Mouse (Mus musculus) adrenal gland, adult 2 months (tissue): ENCODE measurements around the gene Akap13. TPM values are rescaled to one million over a fixed set of nuclear protein-coding genes. Genes with fewer than 3 reads are reported as not detected.
"Not testable (repeated sequence)": the region's sequence is repeated elsewhere in the genome, so short reads cannot be mapped to it uniquely, and the experiment has no call there.

Source experiments
- DNase-seq: peaks from one replicate; pipeline ENCODE4 v3.0.0; 2021
- polyA plus RNA-seq: library from polyadenylated mRNA; depleted of rRNA; stranded (reverse); fragments of >200 nt; gene quantifications from 2 replicates; pipeline ENCODE4 v1.2.3, GENCODE M21; 2012
- total RNA-seq, 2 experiments: library from RNA; stranded (reverse); gene quantifications; 2 replicates each; pipeline ENCODE4 v1.2.3; 2021

Gene Akap13
- total and polyA plus RNA-seq, 3 experiments = 8.8 to 66.8 (median 51.3) TPM

DNA sequence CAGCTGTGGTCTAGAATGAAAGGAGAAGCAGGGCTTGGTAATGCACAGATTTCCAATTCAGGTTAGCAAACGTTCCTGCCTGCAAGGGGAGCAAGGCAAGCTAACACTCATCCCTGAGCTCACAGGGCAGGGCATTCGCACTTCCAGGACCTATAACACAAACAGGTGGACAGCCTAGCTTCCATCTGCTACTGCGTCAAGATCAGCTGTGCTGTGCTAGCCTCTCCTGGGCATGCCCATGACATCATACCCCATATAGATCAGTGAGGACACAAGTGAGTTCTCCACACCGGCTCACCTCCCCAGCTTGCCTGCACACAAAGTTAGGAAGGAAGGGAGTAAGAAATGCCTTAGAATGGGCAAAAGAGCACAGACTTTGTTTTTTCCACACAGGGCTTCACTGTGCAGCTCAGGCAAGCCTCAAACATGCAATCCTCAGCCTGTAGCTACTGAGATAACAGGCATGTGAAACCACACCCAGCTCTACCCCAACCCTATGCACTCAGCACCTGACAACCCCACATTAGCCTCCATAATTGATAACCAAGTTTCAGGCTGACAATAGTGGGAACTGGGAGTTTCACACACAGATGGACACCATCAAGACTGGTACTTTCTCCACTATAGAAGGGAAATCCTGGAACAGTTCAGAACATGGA is 305.5 kb downstream of the Akap13 start:
- not testable (repeated sequence) for DNase-seq

DNA sequence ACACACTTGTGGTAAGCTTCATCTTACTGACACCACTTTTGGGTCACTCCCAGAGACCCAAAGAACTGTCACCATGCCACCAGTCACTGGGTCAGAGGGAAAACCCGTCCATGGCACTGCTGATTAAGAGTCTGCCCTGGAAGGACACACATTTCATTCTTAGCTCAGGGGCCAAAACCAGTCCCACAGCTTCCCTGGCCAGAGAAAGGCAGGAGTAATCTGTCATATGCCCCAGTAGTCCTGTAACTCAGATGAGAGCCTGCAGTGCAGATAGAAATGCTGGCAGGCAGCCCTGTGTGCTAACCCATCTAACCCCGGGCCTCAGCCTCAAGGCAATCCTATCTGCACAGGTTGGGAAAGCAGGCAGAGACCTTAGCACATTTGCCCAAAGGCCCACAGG is 306.9 kb downstream of the Akap13 start:
- peak; percentile 37 for DNase-seq

DNA sequence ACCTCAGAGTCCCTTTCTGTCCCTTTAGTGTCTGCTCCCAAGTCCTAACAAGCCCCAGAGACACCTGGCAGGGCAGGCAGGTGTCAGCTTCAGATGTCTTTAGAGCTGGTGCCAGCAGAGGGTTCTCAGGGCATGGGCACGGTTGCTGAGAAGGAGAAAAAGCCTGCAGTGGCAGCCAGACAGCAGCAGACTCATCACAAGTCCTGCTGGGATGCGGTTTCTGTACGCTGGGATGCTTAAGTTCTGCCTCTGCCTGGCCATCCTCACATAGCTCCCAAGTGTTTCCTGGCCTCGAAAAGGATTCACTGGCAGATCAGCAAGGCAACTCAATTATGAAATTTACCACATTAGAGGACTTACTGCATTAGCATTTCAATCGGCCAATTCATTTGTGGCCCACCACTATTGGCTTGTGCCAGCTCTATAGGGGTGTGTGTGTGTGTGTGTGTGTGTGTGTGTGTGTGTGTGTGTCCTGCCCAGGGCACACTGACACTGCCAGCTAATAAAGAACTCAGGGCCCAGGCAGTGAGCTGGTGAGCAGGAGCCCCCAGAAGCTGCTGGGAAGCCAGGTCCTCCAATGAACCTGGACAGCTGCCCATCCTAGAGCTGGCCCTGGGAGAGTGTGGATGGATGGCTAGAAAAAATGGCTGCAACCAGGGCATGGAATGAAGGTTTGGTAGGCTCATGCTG is 311.9 kb downstream of the Akap13 start:
- DNase-seq = not testable (repeated sequence)

DNA sequence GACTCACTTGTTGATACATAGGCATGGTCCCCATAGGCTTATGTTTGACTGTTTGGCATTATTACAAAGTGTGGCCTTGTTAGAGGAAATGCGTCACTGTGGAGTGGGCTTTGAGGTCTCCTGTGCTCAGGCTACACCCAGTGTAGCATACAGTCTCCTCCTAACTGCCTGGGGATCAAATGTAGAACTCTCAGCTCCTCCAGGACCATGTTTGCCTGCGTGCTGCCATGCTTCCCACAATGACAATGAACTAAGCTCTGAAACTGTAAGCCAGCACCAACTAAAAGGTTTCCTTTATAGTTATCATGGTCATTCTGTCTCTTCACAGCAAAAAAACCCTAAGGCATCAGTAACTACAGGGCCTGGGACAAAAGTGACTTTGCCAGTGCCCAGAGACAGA is 312.8 kb downstream of the Akap13 start:
- no peak for DNase-seq

GRCm38 (mm10) chr7:75769909-75770308 is 314.6 kb downstream of the Akap13 start:
- no peak for DNase-seq

GRCm38 (mm10) chr7:75774095-75775078 is 319.1 kb downstream of the Akap13 start:
- DNase-seq = not testable (repeated sequence)

DNA sequence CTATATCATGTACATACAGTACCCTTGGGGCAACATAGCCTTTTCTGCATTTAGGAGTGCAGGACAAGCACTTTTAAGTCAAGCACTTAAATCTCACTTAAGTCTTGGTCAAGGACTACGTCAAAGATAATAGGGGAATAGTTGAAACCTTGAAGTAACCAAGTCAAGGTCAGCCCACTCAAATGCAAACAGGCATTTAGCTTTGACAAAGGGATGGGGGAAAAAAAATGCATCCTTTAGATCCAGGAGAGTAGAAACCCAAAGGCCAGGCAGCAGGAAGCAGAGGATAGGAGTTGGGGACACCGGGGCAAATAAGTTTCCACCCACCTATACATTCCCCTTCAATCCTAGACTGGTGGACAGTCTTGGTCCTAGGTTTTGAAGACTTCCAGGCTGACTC is 322.7 kb downstream of the Akap13 start:
- DNase-seq = no peak

DNA sequence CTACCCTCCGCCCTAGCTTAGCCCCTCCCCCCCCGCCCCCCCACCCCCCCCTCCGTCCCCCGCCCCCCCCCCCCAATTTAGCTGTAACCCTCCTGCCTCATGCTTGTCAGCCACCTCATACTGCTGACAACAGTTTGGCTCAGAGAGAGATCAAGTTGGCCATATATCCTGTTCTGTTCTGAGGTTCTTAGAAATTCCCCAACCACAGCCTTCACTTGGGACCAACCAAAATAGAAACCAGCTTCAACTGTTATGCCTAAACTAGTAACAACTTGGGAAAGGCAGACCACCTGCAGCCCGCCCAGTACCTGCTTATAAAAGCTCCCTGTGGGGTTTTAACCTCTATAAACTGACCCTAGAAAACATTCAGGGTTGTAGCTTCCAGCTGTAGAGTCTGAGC is 325.5 kb downstream of the Akap13 start:
- DNase-seq = no peak

DNA sequence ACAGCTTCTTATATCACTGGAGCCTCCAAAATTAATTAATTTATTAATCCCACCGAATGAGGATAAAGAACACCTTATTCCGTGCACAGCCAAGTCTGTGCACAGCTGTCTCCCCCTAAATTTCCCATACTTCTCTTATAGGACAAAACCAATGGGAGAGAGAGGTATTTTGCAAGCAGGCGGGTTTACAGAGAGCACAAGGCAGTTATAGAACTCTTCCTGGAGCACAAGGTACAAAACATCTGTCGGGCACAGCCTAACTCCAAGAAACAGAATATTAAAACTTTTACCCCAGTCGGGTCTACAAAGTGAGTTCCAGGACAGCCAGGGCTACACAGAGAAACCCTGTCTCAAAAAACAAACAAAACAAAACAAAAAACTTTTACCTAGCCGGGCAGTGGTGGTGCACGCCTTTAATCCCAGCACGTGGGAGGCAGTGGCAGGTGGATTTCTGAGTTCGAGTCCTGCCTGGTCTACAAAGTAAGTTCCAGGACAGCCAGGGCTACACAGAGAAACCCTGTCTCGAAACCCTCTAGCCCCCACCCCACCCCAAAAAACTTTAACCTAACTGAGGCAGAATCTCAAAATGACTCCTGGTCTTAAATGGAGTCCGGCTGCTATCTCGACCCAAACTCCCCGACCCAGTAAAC is 326.1 kb downstream of the Akap13 start:
- no peak for DNase-seq

GRCm38 (mm10) chr7:75781948-75782722 is 326.8 kb downstream of the Akap13 start:
- peak; percentile 95 for DNase-seq

DNA sequence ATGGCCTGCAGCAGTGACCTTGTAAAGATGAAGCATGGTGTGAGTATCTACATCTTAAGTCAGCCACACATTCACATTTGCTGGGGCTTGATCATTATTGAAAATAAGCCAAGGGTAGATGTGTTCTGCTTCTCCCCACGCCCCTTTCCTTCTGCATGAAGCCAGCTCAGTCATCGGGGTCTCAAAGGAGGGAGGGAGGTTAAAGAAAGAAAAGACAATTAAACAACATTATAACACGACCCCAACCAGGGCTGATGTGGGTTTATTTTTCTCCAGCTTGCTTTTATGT is 327.3 kb downstream of the Akap13 start:
- DNase-seq = no peak

DNA sequence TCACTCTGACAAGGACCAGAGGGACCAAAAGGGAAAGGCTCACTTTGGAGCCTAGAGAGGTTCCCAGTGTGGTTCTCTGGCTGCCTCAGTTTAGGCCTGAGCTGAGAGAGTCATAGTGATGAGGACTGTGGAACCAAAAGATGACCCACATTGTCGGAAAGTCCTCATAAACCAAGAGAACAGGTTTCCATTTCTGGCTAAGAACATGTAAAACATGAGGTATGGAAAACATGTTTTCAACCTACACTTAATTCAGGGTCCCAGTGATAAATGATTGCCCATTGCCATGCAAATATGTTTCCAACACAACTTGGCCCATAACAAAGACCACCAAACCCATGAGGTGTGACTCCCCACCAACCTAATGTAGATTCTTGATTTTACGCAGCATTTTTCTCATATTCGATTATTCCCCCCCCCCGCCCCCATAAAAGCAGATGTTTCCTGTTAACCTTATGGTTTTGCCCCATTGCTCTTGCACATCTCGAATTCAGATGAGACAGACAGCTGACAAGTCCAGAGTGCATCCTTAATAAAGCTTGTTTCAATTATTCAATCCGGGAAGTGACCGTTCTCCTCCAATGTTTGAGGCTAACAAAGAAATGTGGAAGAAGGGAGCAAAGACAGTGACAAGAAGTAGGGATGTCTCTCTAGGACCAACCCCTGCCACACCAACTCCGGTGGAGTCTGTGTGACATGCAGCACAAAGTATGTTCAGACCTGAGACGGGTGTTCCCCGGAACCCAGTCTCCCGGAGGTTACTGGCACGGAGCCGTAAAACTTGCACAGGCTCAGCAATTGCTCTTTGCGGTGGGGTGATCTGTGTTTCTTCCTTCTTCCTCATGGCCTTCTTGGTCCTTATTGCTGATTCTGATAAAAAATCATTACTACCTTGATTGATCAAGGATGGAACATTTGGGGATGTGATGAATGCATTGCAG is 330.3 kb downstream of the Akap13 start:
- DNase-seq = no peak

DNA sequence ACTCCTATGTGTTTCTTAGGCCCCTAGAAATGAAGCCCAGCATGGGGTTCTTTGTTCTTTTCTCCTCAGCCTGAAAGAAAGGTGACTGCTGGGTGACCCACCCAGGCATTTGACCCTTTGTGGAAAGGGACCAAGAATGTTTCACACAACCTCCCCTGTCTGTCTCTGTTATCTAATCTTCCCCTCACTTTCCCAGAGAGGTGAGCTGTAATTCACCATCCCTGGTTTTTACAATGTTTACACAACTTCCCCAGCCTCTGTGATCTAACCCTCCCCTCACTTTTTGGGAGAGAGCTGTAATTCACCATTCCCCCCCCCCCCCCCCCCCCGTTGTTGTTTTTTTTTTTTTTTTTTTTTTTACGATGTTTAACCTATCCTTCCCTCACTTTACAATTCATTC is 331.5 kb downstream of the Akap13 start:
- DNase-seq = no peak

DNA sequence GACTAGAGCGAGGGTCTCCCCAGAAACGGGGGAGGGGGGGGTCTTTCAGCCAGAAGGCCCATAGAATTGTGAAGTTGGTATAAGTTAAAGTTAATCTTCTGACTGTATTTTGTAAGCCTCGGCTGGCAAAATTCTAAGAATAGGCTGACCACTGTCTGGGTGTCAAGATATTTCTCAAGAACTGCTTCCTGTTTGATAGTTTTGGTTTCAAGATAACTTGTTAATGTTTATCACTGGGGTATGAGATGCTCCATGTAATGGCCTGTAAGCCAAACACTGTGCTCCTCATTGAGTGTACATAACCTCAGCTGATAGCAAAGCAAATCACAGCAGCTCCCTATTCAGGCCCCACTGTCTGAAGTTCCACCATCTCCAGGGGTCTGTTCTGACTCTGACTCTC is 332.0 kb downstream of the Akap13 start:
- DNase-seq = no peak

GRCm38 (mm10) chr7:75788069-75788800 is 332.9 kb downstream of the Akap13 start:
- DNase-seq = not testable (repeated sequence)

DNA sequence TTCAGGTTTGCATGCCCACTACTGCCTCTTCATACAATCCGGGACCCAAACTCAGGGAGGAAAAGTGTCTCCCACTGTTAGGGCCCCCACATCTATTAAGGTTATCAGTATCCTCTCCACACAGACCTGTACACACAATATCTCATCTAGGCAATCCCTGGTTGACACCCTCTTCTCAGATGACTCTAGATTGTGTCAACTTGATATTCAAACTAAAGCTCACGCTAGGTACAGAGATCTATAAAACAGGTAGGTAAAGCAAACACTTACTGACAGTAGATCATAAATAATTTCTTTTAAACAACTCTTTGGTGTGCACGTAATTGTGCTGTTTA is 333.4 kb downstream of the Akap13 start:
- DNase-seq = not testable (repeated sequence)

DNA sequence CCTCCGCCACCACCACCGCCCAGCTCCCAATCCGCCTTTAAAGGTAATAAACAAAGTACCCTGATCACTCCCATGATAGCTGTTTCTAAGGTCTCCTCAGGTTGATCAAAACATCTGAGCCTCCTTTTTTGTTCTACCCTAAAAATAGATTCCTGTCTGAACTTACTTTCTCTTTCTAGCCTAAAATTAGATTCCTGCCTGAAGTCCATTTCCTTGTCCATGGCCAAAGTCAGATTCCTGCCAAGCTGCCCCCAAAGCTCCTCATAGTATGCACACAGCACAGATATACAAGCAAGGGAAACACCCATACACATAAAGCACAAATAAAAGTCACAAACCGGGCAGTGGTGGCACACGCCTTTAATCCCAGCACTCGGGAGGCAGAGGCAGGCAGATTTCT is 334.4 kb downstream of the Akap13 start:
- no peak for DNase-seq

DNA sequence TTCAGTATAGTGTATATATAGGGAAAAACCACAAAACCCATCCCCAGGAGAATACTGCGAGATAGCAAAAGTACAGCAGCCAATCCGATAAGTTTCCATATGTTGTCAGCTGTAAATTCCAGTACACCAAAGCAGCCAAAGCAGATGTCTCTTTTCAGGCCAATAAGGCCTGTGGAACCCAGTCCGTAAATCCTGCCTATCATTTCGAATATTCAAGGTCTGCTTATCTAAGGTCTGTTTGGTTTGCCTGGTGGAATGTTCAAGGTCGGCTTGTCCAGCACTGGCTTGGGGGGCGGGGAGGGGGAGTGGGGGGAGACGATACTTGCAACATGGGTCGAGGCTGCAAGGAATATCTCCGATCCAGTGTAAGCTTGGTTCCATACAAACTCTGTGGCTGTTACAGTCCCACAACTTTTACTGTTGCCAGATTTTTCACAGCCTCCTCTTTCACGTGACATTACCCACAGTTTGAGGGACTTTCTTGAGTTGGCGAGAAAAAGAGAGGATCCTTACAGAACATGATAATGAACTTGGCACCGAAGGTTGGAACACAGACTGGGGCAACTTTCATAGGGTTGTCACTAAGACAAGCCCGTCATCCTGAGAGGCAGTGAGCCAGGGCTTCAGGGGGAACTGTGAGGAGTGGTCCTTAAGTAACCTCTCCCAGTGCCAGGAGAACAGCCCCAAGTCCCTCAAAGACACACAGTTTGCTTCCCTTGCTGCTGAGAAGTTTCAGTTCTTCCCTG is 335.9 kb downstream of the Akap13 start:
- DNase-seq = peak; percentile 32

GRCm38 (mm10) chr7:75793091-75793490 is 337.8 kb downstream of the Akap13 start:
- no peak for DNase-seq
